Mouse (Mus musculus): Measurements from ENCODE around the gene Sh2b3. TPM values are rescaled to one million over a fixed set of nuclear protein-coding genes. Genes with fewer than 3 reads are reported as not detected.
A peak's percentile ranks its signal among the peaks of the same experiment; 100 is the strongest.

Sh2b3 gene
- total RNA-seq, 1 experiment from 2014 or later = 46.0 TPM

GRCm38 (mm10) chr5:121783862-121784500 is 53.5 kb downstream of the Sh2b3 start:
- DNase-seq = peak; percentile 50

GRCm38 (mm10) chr5:121782467-121782866 is 55.0 kb downstream of the Sh2b3 start:
- no peak for DNase-seq

- no peak for DNase-seq
Measured at GRCm38 (mm10) chr5:121780180-121780579, 57.3 kb downstream of the Sh2b3 start.

- DNase-seq = peak; percentile 38
Measured at GRCm38 (mm10) chr5:121778485-121779119, 58.8 kb downstream of the Sh2b3 start.

GRCm38 (mm10) chr5:121771611-121772010 is 65.8 kb downstream of the Sh2b3 start:
- no peak for DNase-seq

GRCm38 (mm10) chr5:121769827-121770226 is 67.6 kb downstream of the Sh2b3 start:
- DNase-seq = no peak

- DNase-seq = no peak
Measured at GRCm38 (mm10) chr5:121767564-121767963, 69.9 kb downstream of the Sh2b3 start.

GRCm38 (mm10) chr5:121766038-121766773 is 71.2 kb downstream of the Sh2b3 start:
- no peak for DNase-seq

Small RNA genes lying within 50 kb of the gene (microRNA-seq; reads per million reads assigned to microRNA genes)
- 0 to 2.7 reads per million in 2 experiments for gene Mir7031

Other genes with a start within 250 kb of the Sh2b3 start
- 1,568 and 1,679 TPM in 2 replicates for gene Aldh2, start 243.8 kb downstream of the Sh2b3 start, total RNA-seq (2021)
- 19.8 and 26.7 TPM in 2 replicates for gene Acad12, start 218.7 kb downstream of the Sh2b3 start, total RNA-seq (2021)
- 21.8 and 26.2 TPM in 2 replicates for gene Acad10, start 177.1 kb downstream of the Sh2b3 start, total RNA-seq (2021)
- 55.1 and 64.3 TPM in 2 replicates for gene Brap, start 177.1 kb downstream of the Sh2b3 start, total RNA-seq (2021)
- 172 and 216 TPM in 2 replicates for gene Atxn2, start 126.3 kb downstream of the Sh2b3 start, total RNA-seq (2021)
- gene Pheta1, start 11.3 kb upstream of the Sh2b3 start, total RNA-seq (2021) = 6.2 and 8.8 TPM in 2 replicates
- 20.9 and 29.8 TPM in 2 replicates for gene Cux2, start 212.5 kb upstream of the Sh2b3 start, total RNA-seq (2021)

All from adrenal gland, postnatal 25 days (tissue).